Mouse (Mus musculus) brain, adult 2 months (tissue): Measurements from ENCODE around the gene D930020B18Rik.

ENCODE experiments used
- DNase-seq: peaks from one replicate; pipeline ENCODE4 v3.0.0; 2011; ENCODE audit warnings: low read depth, low spot score

D930020B18Rik gene

DNA sequence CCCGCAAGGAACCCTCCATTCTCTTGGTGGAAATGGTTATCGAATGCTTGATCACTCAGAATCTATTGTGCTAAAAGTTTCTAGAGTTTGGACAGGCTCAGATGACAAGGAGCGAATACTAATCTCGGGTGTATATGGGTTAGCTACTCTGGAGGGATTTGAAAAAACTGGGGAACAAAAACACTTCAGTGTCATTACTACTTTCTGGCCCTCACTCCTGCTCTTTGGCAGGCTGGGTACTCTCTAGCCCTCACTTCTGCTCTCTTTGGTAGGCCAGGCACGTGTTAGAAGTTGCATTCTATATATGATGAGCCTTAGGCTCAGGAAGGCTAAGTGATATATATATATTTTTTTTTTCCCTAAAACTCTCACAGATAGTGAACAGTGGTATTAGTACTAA is 1.8 kb upstream of the D930020B18Rik start:
- DNase-seq: no peak

- peak; percentile 90 for DNase-seq
Observed at GRCm38 (mm10) chr10:121640150-121640930, 1.0 kb upstream of the D930020B18Rik start.

DNA sequence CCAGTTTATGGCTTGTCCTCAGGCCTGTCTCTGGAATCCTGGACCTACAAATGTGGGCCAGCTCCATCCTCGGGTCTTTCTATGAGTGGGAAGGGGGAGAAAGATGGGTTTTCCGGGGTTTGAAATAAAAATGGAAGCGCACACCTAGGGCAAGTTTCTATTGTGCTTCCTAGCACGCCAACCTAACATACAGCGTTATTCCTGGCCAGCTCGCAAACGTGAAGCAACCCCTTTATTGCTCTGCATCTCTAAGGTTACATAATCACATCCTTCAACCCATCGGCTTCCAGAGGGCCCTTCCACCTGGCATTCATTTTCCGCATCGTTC is 480 bp upstream of the D930020B18Rik start:
- DNase-seq: peak; percentile 20

GRCm38 (mm10) chr10:121642054-121642947 is 913 bp downstream of the D930020B18Rik start:
- DNase-seq: peak; percentile 36

DNA sequence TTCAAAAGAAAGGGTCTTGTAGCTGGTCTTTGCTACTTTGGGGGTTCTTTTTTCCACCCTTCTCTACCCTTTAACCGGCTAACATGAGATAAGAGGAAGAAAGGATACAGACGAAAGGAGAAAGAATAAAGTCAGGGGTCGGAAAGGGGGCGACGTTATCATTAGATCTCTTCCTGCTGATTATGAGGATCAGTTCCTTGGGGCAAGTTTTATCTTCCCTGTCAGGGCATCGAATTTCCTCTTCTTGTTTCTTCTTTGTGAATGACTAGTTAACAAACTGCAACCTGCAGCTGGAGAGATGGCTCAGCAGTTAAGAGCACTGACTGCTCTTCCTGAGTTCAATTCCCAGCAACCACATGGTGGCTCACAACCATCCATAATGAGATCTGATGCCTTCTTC is 4.9 kb downstream of the D930020B18Rik start:
- DNase-seq: no peak

- peak; percentile 88 for DNase-seq
Observed at GRCm38 (mm10) chr10:121653079-121653478, 11.7 kb downstream of the D930020B18Rik start.

DNA sequence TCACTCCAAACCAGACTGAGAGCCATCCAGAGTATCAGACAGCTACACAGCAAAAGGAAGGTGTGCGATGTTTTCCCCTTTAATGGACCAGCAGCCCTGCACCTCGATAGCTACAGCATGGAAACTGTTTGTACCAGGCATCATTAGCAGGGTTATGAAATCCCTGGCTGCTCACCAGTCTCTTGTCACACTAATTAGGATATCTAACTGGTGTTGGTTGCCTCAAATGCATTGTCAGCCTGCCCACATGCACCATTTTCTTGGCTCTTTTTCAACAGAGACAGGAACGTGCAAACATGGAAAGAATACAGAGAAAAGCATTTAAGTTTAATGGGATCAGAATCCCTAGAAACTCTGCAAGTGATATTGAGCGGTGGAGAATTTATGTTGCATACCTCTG is 14.5 kb downstream of the D930020B18Rik start:
- peak; percentile 60 for DNase-seq

- no peak for DNase-seq
Observed at GRCm38 (mm10) chr10:121662711-121663110, 21.3 kb downstream of the D930020B18Rik start.

DNA sequence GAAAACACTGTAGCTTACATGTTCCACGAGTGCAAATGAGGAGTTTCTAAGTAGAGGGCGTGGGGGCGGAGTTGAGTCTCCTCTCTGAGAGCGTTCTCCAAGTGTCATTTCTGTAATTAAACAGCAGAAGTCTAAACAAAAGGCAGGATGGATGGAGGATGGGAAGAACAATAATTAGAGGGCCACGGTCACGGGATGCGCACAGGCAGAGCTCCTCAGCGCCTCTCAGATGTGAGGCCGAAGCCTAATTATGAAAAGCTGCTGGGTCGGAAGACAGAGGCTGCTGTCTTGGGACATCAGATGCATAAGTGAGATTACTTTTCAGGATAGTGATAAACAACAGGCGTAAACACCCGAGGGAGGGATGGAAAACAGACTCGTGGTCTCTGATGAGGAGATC is 22.2 kb downstream of the D930020B18Rik start:
- peak; percentile 25 for DNase-seq

DNA sequence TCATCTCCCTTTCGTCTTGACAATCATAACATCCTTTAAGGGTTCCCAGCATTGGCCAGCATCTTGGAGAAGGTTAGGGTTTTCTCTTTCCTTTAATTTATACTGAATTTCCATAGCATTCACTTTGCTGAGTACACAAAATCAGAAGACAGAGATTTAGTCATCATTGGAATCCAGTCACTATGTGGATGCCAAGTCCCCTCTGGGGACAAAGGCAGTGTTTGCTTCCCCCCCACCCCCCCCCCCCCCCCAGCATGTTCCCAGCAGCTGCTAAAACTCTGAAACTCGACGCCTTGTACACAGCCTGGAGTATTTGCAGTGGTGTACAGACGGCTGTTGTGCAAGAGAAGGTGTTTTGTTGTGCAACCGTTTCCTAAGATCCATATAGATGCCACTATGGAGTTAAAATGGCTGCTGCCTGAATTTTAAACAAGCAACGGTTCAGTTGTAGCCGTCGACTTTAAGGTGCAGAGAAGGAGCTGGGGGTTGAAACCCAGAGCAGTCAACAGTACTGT is 24.3 kb downstream of the D930020B18Rik start:
- DNase-seq: no peak

GRCm38 (mm10) chr10:121669103-121669502 is 27.7 kb downstream of the D930020B18Rik start:
- peak; percentile 65 for DNase-seq

DNA sequence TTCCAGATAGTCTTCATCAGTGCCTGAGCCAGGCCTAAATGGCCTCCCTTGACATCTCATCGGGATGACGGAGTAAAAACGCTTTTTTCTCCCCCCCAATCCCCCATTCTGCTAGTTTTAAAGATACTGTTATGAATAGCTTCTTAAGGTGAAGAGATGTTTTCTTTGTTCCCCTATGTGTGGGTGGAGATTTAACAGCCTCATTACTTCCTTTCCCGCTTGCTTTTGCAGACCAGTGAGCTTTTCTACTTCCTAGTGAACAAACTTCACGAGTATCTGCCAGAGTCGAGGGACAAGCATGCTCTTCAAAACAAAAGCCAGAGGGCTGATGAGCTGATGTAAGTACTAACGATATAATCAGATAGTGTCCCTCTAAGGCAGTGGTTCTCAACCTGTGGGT is 35.6 kb downstream of the D930020B18Rik start:
- no peak for DNase-seq

DNA sequence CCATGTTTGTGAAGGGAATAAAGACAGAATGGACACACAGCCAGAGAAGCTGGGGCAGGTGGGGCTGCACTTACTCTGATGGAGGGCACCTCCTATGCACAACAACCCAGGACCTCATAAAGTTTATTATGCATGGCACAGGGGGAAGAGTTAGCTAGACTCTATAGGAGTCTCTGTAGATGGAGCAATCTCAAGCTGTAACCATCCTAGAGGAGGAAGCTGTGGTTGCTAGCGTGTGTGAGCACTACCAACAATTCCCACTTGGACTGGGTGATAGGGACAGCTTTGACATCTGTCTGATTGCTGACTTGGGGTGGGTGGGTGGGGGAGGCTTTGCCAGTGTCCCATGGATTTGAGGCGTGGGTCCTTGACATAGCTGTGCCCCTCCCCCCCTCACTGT is 39.5 kb downstream of the D930020B18Rik start:
- no peak for DNase-seq

DNA sequence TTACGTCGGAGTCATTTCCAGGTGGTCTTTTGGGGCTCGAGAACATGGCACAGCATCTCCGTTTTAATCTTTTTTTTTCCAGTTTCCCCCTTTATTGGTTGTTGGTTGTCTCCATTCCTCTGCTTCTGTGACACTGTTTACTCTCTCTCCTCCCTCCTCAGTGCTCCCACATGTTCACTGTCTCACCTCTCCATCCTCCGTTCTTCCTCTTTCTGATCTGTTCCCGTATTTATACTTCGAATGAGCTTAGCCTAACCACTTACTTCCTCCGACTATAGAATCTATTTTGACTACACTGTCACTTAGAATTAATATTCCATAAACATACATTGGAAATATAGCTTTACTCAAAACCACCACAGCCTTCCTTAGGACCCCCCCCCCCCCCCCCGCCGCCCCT is 41.2 kb downstream of the D930020B18Rik start:
- no peak for DNase-seq

DNA sequence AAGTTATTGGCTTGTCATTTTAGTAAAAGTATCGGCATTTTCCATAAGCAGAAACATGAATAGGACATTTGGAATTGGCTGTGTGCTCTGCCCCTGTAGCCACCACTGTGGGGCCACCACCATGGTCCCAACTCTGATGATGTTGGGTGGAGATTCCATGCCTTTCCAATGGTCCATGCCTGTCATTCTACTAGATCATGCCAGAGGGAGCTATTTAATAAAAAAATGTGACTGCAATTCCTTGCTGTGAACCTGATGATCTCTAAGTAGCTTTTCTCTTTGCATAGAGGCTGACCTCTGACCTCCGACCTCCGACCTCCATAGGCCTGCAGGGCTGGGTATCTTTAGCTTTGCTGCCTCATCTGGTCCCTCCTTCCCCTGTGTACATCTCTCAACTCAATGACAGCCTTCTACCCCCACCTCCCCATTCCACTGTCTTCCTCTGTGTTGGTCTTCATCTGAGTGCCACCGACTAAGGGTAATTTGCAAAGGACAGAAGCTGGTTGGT is 44.8 kb downstream of the D930020B18Rik start:
- peak; percentile 1 for DNase-seq

- peak; percentile 20 for DNase-seq
Observed at GRCm38 (mm10) chr10:121687511-121687910, 46.1 kb downstream of the D930020B18Rik start.

GRCm38 (mm10) chr10:121689591-121690314 is 48.4 kb downstream of the D930020B18Rik start:
- DNase-seq: peak; percentile 86

GRCm38 (mm10) chr10:121692944-121693579 is 51.7 kb downstream of the D930020B18Rik start:
- peak; percentile 21 for DNase-seq

GRCm38 (mm10) chr10:121694567-121694966 is 53.2 kb downstream of the D930020B18Rik start:
- DNase-seq: no peak

- DNase-seq: peak; percentile 71
Observed at GRCm38 (mm10) chr10:121701296-121702248, 60.2 kb downstream of the D930020B18Rik start.
